Mouse (Mus musculus): ENCODE data around the gene Kif28.

- TF ChIP-seq CTCF (IDR thresholded peaks at IDR 0.05; ENCODE audit: low read depth, low read length) (no peak), EP300 (IDR thresholded peaks at IDR 0.05; ENCODE audit: insufficient read depth, low read depth, low read length) (no peak), POLR2A (IDR thresholded peaks at IDR 0.05; ENCODE audit: insufficient read depth, low read length) (no peak)
These were observed 68.0 kb downstream of the Kif28 start for GRCm38 (mm10) chr1:179677031-179677430.
